Mouse (Mus musculus) kidney, postnatal 4 days (tissue): ENCODE measurements around the gene Napepld.
"Not testable (repeated sequence)": the region's sequence is repeated elsewhere in the genome, so short reads cannot be mapped to it uniquely, and the experiment has no call there.

Source experiments
- DNase-seq, 2 experiments: peaks; one replicate each; pipeline ENCODE4 v3.0.0; 2021; ENCODE audit warnings: mixed read lengths in 2 of 2

The Napepld gene

GRCm38 (mm10) chr5:21703708-21704107 is 2.5 kb upstream of the Napepld start:
- DNase-seq = no peak

- DNase-seq = no peak
Measured at GRCm38 (mm10) chr5:21702873-21703475, 1.8 kb upstream of the Napepld start.

- no peak for DNase-seq
Measured at GRCm38 (mm10) chr5:21702009-21702364, 791 bp upstream of the Napepld start.

- no peak for DNase-seq
Measured at GRCm38 (mm10) chr5:21700934-21701333, 262 bp downstream of the Napepld start.

GRCm38 (mm10) chr5:21700272-21700821 is 849 bp downstream of the Napepld start:
- DNase-seq = no peak

GRCm38 (mm10) chr5:21699555-21699954 is 1.6 kb downstream of the Napepld start:
- not testable (repeated sequence) for DNase-seq

- no peak for DNase-seq
Measured at GRCm38 (mm10) chr5:21694854-21695490, 6.2 kb downstream of the Napepld start.

- DNase-seq = no peak
Measured at GRCm38 (mm10) chr5:21693372-21693870, 7.8 kb downstream of the Napepld start.

GRCm38 (mm10) chr5:21692230-21692629 is 9.0 kb downstream of the Napepld start:
- no peak for DNase-seq

- no peak for DNase-seq
Measured at GRCm38 (mm10) chr5:21687042-21687441, 14.2 kb downstream of the Napepld start.

- DNase-seq = no peak
Measured at GRCm38 (mm10) chr5:21685001-21685400, 16.2 kb downstream of the Napepld start.

- DNase-seq = no peak
Measured at GRCm38 (mm10) chr5:21683811-21684210, 17.4 kb downstream of the Napepld start.

GRCm38 (mm10) chr5:21680940-21681339 is 20.3 kb downstream of the Napepld start:
- no peak for DNase-seq

GRCm38 (mm10) chr5:21680029-21680428 is 21.2 kb downstream of the Napepld start:
- no peak for DNase-seq

GRCm38 (mm10) chr5:21678363-21678762 is 22.8 kb downstream of the Napepld start:
- no peak for DNase-seq

- DNase-seq = peak; percentile 22 to 47
Measured at GRCm38 (mm10) chr5:21677939-21678338, 23.3 kb downstream of the Napepld start.

- DNase-seq = no peak
Measured at GRCm38 (mm10) chr5:21675494-21675893, 25.7 kb downstream of the Napepld start.

GRCm38 (mm10) chr5:21675019-21675418 is 26.2 kb downstream of the Napepld start:
- DNase-seq = no peak

GRCm38 (mm10) chr5:21673742-21674141 is 27.5 kb downstream of the Napepld start:
- no peak for DNase-seq

GRCm38 (mm10) chr5:21672812-21673635 is 28.2 kb downstream of the Napepld start:
- DNase-seq = peak; percentile 28 to 51

GRCm38 (mm10) chr5:21669307-21669706 is 31.9 kb downstream of the Napepld start:
- DNase-seq = peak in 1 of 2 experiments; percentile 34

- no peak for DNase-seq
Measured at GRCm38 (mm10) chr5:21667191-21668137, 33.7 kb downstream of the Napepld start.
